Mouse (Mus musculus): ENCODE data around the gene Bpifa6.

DNA sequence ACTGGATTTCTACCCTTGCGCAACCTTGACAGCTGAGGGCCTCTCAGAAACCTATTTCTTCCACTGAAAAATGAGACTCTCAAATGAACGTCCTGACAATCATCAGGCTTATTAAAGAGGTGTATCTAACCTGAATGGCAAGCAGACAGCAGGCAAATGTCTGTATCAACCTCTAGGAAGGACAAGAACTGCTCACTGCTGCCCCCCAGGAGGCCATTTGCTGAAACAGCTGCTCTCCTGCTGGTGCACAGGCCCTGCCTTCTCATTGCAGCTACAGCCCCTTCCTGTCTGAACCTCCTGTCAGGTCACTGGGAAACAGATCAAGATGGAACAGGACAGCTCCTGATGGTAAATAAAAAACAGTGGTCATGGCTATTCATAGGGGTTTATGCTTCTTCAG lies 31.6 kb downstream of the Bpifa6 start:
- TF ChIP-seq CTCF (IDR thresholded peaks at IDR 0.05; ENCODE audit: borderline replicate concordance, insufficient read depth, low read length) = no peak
- no peak for TF ChIP-seq POLR2A (IDR thresholded peaks at IDR 0.05; ENCODE audit: low read depth, low read length)
